Mouse (Mus musculus) ES-Bruce4 (cell line): Measurements from ENCODE around the gene Cyth3. TPM values are rescaled to one million over a fixed set of nuclear protein-coding genes. Genes with fewer than 3 reads are reported as not detected.

Source experiments
- H3K27ac ChIP-seq: 2 replicates; pipeline ENCODE4 v1.5.1; 2012; ENCODE audit warnings: low read length, inconsistent platforms; ENCODE audit not compliant: insufficient read depth
- H3K27me3 ChIP-seq: 2 replicates; pipeline ENCODE4 v1.6.1; 2012; ENCODE audit warnings: mild to moderate bottlenecking, low read length, inconsistent platforms; ENCODE audit not compliant: control insufficient read depth, poor library complexity, insufficient read depth, severe bottlenecking
- H3K36me3 ChIP-seq: 2 replicates; pipeline ENCODE4 v1.6.1; 2012; ENCODE audit warnings: inconsistent platforms, mild to moderate bottlenecking, low read length, moderate library complexity; ENCODE audit not compliant: control insufficient read depth, poor library complexity, insufficient read depth, severe bottlenecking
- H3K4me1 ChIP-seq: one replicate; pipeline ENCODE4 v1.8.1; 2011; ENCODE audit warnings: low read length; ENCODE audit not compliant: control insufficient read depth, insufficient read depth
- H3K4me3 ChIP-seq: 2 replicates; pipeline ENCODE4 v1.5.1; 2011; ENCODE audit warnings: low read depth, mild to moderate bottlenecking, low read length
- H3K9ac ChIP-seq: 2 replicates; pipeline ENCODE4 v1.6.1; 2012; ENCODE audit warnings: low read depth, mild to moderate bottlenecking, inconsistent platforms; ENCODE audit not compliant: poor library complexity, severe bottlenecking
- H3K9me3 ChIP-seq: replicated peaks from 2 replicates; pipeline ENCODE4 v1.6.1; 2012; ENCODE audit warnings: mild to moderate bottlenecking, low read length, inconsistent platforms; ENCODE audit not compliant: control insufficient read depth, poor library complexity, insufficient read depth, severe bottlenecking
- CTCF ChIP-seq: IDR thresholded peaks from one replicate; pipeline ENCODE4 v1.8.1; 2011; ENCODE audit warnings: low read depth, low read length
- EP300 ChIP-seq: IDR thresholded peaks from 2 replicates; pipeline ENCODE4 v1.6.1; 2011; ENCODE audit warnings: low read depth, low read length; ENCODE audit not compliant: insufficient read depth
- POLR2A ChIP-seq: IDR thresholded peaks from one replicate; pipeline ENCODE4 v1.8.1; 2011; ENCODE audit warnings: low read length; ENCODE audit not compliant: insufficient read depth
- polyA plus RNA-seq: library from polyadenylated mRNA; stranded (reverse); fragments of >200 nt; gene quantifications from 2 replicates; pipeline ENCODE4 v1.2.4, GENCODE M21; 2011; ENCODE audit warnings: low read depth; ENCODE audit not compliant: missing spikeins, insufficient read depth, insufficient read length

Gene Cyth3
- polyA plus RNA-seq, 1 experiment: 15.5 TPM

GRCm38 (mm10) chr5:143669839-143670238 is 47.6 kb downstream of the Cyth3 start:
- H3K9me3 ChIP-seq: no peaks in the 10 kb centered on the region
- H3K4me1 ChIP-seq: no peaks in the 10 kb centered on the region
- TF ChIP-seq POLR2A (no peak), CTCF (no peak), EP300 (no peak)
- no peaks in the 10 kb centered on the region for H3K27me3 ChIP-seq
- no peak overlapping the region for H3K27ac ChIP-seq
- H3K4me3 ChIP-seq: no peak overlapping the region
- no peaks in the 10 kb centered on the region for H3K36me3 ChIP-seq
- H3K9ac ChIP-seq: no peak overlapping the region

- H3K9ac ChIP-seq: no peak overlapping the region
- H3K4me1 ChIP-seq: no peaks in the 10 kb centered on the region
- H3K27ac ChIP-seq: no peak overlapping the region
- no peaks in the 10 kb centered on the region for H3K36me3 ChIP-seq
- no peak for TF ChIP-seq POLR2A
- no peak for TF ChIP-seq EP300
- no peak for TF ChIP-seq CTCF
- no peaks in the 10 kb centered on the region for H3K9me3 ChIP-seq
- H3K4me3 ChIP-seq: no peak overlapping the region
- no peaks in the 10 kb centered on the region for H3K27me3 ChIP-seq
Measured at GRCm38 (mm10) chr5:143670740-143671415, 48.6 kb downstream of the Cyth3 start.

- Histone ChIP-seq H3K27me3 (no peaks in the 10 kb centered on the region), H3K4me3 (no peak overlapping the region), H3K36me3 (no peaks in the 10 kb centered on the region), H3K9ac (no peak overlapping the region), H3K27ac (no peak overlapping the region), H3K4me1 (no peaks in the 10 kb centered on the region), H3K9me3 (no peaks in the 10 kb centered on the region)
- TF ChIP-seq EP300: no peak
Measured at GRCm38 (mm10) chr5:143674576-143674975, 52.3 kb downstream of the Cyth3 start.

- Histone ChIP-seq H3K4me3 (no peak overlapping the region), H3K27ac (no peak overlapping the region), H3K9me3 (no peaks in the 10 kb centered on the region), H3K4me1 (no peaks in the 10 kb centered on the region), H3K27me3 (no peaks in the 10 kb centered on the region), H3K36me3 (no peaks in the 10 kb centered on the region), H3K9ac (no peak overlapping the region)
- TF ChIP-seq CTCF (no peak), EP300 (no peak), POLR2A (no peak)
Measured at GRCm38 (mm10) chr5:143676218-143676985, 54.2 kb downstream of the Cyth3 start.

- Histone ChIP-seq H3K27me3 (no peaks in the 10 kb centered on the region), H3K36me3 (no peaks in the 10 kb centered on the region), H3K9ac (no peak overlapping the region), H3K4me1 (no peaks in the 10 kb centered on the region), H3K4me3 (no peak overlapping the region), H3K9me3 (no peaks in the 10 kb centered on the region), H3K27ac (no peak overlapping the region)
- TF ChIP-seq POLR2A: no peak
- TF ChIP-seq CTCF: no peak
- no peak for TF ChIP-seq EP300
Measured at GRCm38 (mm10) chr5:143677363-143677762, 55.1 kb downstream of the Cyth3 start.

GRCm38 (mm10) chr5:143678634-143679271 is 56.5 kb downstream of the Cyth3 start:
- H3K27ac ChIP-seq: no peak overlapping the region
- no peaks in the 10 kb centered on the region for H3K27me3 ChIP-seq
- H3K4me3 ChIP-seq: no peak overlapping the region
- H3K9me3 ChIP-seq: no peaks in the 10 kb centered on the region
- TF ChIP-seq EP300 (no peak), CTCF (no peak), POLR2A (no peak)
- no peaks in the 10 kb centered on the region for H3K4me1 ChIP-seq
- no peak overlapping the region for H3K9ac ChIP-seq
- H3K36me3 ChIP-seq: no peaks in the 10 kb centered on the region
